Mouse (Mus musculus) C2C12 (cell line): ENCODE measurements at regions not wholly inside any gene's neighbourhood (a gene's known extent, or its start where the extent isn't known, plus 50 kb on each side); places are given as distances from the start of the nearest gene placed in this dataset.

Source experiments
- CTCF ChIP-seq: IDR thresholded peaks from one replicate; pipeline ENCODE4 v1.5.1; 2011; ENCODE audit not compliant: control insufficient read depth, insufficient read depth, insufficient read length
- MAX ChIP-seq: IDR thresholded peaks from one replicate; pipeline ENCODE4 v1.6.1; 2011; ENCODE audit warnings: mild to moderate bottlenecking, control low read depth
- MYOG ChIP-seq: IDR thresholded peaks from one replicate; pipeline ENCODE4 v1.6.1; 2011; ENCODE audit not compliant: control insufficient read depth, insufficient read length; ENCODE audit errors: extremely low read depth
- USF1 ChIP-seq: IDR thresholded peaks from one replicate; pipeline ENCODE4 v1.6.1; 2011; ENCODE audit warnings: low read depth, mild to moderate bottlenecking, control low read depth, moderate library complexity

DNA sequence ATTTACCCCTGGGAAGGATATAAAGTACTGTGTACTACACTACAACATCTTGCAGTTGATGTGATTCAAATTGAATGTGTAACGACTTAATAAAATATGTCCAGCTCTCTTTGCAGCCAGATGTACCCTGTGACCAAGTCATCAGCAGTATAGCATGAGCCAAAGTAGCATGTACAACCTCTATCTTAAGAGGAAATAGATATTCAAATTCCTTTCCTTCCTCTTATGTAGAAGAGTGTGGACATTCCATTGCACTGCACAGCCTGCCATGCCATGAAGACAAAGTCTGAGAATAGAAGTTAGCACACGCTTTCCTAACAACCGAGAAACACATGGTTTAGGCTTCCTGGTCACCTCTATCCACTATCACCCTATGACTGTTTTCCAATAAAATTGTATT is 79.9 kb upstream of the Itgb1 start:
- TF ChIP-seq USF1 (no peak), CTCF (no peak), MAX (no peak), MYOG (no peak)
